Mouse (Mus musculus) fat pad, adult 2 months (tissue): ENCODE measurements around the gene Trim50.

Experiments
- DNase-seq: peaks from one replicate; pipeline ENCODE4 v3.0.0-alpha.2; 2011; ENCODE audit warnings: low read depth, low spot score; ENCODE audit errors: extremely low read depth

Trim50 gene

DNA sequence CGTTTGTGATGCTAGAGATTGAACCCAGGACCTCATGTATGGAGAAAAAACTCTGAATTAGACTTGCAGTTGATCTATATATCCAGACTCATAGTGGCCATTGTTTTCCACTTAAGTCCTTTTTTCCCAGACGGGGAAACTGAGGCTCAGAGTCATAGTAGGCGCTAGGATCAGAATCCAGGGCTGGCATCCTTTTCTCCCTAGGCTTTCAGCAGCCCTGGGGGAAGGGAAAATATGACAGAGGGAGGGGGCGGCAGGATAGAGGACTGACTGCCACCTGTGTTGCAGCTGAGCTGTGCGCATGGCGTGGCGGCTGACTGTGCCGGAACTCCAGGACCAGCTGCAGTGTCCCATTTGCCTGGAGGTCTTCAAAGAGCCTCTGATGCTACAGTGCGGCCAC, at the start of gene Trim50:
TSS of gene Trim50 (plus strand) at position 301 of the 400 bp plus-strand sequence.
- no peak for DNase-seq

DNA sequence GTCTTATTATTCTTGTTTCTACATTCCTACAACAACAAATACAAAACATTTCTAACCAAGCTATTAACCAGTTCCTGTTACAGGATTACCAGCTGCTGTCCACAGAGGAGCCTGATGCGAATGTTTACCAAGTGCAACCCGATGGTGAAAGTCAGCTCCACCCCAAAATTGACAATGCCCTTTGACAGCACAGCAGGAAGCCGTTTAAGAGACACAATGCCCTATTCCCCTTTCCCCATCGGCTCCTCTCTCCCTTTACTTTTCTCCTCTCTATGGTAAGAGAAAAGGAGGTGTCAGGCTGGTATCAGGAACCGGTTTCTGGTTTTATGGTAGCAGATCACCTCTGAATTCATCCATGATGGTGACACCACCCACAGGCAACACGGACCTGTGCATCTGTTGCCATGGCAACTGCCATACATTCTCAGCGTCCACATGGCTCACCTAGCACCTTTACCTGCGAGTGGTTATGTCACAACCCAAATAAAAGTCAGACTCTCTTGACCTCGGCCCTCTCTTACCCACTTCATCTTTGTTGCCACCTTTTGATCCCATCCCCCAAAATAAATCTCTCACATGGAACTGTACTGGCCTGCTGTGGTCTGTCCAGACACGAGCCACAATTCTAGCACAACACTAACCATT, 46.7 kb upstream of the Trim50 start:
- DNase-seq = no peak

DNA sequence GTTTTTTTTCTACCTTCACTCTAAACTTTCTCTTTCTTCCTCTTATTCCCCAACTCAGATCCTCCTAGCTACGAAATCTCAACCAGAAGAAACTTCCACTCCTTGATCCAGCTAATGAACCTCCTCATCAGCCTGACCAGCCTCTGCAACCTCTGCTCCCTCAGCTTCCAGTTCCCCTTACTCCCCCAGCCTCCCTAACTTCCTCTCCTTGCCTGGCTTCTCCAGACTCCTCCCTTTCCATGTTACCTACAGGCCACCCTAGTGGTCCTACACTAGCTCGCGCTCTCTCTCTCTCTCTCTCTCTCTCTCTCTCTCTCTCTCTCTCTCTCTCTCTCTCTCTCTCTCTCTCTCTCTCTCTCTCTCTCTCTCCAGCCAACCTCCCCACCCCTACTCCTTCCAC, 36.9 kb upstream of the Trim50 start:
- DNase-seq = no peak

DNA sequence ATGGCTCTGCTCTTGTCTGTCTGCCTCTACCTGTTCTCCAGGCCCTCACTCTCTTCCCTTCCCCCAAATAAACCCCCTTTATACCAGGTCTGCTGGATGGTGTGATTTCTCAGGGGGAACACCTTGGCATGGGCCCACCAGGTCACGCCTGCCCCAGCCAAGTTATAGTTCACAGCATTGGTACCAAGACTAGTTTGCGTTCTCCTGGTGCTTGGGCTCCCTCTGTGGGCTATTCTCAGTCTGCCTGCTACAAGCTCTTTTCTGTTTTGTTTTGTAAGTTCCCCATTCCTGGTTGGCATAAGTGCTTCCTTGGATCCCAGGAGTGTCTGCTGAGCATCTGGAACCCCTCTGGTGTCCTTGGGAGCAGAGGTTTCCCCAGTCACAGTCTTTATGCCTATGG, 33.2 kb upstream of the Trim50 start:
- DNase-seq = no peak

DNA sequence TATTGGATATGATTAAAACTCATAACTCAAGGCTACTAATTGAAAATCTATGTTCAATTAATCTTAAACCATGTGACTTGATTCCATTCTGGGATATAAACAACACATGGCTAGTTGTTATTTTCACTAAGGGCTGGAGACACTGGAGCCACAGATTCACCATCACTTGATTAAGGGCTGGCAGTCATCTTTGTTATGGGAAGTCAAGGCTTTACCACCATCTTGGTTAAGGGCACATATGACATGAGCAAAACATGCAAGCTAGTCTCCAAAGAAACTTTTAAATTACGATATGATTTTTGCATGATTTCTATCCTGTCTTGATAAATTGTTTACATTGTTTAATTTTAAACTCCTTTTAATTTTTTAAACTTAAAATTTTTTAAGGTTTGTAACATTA, 30.9 kb upstream of the Trim50 start:
- DNase-seq = no peak

DNA sequence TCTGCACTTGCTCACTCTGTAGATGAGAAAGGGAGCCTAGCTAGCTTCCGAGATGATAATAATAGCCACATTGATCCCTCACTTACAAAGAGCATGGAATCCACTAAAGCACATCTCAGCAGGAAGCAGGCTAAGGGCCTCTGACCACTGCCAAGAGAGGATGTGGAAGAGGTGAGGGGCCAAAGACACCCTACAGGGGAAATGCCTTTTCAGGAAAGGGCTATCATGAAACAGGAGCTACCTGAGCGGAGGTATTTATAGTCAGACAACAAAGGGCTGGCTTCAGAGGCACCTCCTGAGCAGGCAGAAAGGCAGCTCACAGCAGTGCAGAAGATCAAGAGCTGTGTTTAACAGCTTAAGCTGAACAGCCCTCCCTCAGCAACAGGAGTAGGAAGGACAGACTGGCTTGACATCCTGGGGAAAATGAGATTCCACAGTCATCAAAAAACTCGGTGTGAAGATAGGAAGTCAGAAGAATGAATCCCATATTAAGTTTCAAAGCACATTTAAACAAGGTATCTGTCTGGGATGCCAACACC, 26.9 kb upstream of the Trim50 start:
- DNase-seq = no peak

DNA sequence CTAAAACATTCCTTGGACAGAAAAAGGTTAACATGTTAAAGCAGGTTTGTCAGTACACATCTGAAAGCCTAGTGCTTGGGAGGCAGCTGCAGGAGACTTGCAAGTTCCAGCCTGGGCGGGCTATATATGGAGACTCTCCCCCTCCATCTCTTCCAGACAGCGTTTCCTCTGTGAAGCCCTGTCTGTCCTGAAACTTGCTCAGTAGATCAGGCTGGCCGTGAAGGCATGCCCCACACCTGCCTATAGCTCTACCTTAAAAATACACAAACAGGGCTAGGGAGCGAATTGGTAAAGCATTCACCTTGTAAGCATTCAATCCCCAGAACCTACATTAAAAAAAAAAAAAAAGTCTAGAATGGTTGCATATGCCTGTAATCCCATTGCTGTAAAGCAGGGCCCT, 23.6 kb upstream of the Trim50 start:
- DNase-seq = no peak

DNA sequence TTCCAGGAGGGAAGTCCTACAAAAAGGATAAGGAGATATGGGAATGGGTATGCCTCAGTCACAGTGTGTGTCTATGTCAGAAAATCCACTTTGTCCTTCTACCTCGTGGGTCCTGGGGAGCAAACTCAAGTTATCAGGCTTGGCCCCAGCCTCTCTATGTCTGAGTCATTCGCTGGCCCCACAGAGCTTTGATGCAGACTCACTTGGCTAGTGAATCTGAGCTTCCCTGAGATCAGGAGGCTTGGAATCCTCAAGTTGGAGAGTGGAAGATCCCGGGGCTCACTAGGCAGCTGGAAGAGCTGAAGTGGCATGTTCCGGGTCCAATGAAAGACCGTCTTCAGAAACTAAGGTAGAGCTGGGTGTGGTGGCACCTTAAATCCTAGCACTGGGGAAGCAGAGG, 22.9 kb upstream of the Trim50 start:
- DNase-seq = no peak

DNA sequence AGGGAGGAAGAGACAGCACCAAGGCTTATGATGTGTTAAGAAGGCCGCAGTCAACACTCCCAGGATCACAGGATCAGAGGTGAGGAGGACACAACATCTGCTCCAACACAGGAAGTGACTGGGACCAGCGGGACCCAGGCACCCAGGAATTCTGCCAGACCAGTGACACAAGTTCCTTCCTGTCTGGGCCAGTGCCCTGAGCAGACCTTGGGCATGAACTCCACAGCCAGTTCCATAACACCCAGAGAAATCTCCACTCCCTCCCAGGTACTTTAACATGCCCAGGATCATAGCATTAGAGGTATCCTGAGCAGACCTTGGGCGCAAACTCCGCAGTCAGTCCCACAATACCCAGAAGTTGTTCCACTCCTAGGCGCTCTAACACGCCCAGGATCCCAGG, 21.9 kb upstream of the Trim50 start:
- DNase-seq = no peak

DNA sequence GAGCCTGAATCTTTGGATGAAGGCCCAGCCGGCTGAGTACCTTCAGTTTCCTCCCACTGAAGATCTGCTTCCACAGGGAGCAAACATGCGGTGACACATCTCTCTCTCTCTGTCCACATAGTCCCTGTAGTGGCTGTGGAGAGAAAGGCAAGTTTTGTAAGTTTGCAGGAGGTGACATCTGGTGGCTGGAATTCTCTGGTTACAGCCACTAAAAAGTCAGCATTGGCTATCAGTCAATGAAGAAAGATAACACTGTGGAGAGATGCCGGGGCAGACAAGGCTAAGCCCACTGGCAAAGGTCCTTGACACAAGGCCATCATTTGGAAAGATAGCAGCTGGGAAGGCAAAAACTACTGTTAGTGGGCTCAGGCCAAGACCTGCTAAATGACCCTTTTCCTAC, 15.5 kb upstream of the Trim50 start:
- no peak for DNase-seq

DNA sequence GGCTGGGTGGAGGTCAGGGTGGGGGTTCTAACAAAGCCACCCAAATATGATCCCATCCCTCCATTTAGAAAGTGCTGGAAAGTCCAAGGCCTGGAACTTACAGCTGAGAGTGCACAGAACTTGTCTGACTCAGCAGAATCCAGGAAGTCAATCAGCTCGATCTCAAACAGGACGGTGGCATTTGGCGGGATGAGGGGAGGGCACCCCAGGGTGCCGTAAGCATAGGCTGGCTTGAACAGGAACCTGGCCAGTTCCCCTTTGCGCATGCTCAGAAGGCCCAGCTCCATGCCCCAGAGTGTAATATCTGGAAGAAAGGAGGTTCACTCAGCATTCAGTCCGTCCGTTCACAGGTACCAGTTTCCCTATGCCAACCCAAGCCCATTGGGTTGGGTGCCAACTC, 7.1 kb upstream of the Trim50 start:
- DNase-seq = no peak

DNA sequence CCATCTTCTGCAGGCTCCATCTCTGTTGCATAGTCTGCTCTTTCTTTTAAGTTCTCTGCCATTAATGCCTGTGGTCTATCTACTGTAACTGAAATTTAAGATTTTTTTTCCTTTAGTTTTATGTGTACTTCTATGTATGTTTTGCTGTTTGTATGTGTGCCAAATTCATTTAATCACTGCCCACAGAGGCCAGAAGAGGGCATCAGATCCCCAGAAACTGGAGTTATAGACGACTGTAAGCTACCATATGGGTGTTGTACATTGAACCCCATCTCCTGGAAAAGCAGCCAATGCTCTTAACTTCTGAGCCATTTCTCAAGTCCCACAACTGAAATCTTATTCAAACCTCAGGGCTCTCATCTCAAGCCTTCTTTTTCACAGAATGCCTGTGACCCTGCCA, 6.7 kb upstream of the Trim50 start:
- DNase-seq = no peak

DNA sequence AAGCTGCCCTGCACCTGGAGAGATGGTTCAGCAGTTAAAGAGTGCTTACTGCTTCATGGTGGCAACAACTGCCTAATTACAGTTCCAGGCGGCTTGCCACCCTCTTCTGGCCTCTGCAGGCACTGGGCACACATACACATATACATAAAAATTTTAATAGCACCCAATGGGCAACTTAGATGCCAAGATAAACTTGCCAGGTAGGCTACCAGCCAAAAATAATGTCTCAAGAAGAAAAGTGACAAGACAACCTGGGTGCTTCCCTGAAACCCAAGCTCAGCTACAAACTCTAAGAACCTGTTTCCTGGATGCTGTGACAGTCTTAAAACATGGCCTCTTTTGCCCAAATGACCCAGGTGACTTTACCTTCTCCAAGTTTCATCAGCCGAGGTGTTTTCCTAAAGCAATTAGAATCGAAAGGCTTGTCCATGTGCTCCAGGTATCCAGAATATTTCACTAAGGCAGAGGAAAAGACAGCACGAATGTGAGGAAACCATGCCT, 5.5 kb upstream of the Trim50 start:
- DNase-seq = peak; percentile 95

DNA sequence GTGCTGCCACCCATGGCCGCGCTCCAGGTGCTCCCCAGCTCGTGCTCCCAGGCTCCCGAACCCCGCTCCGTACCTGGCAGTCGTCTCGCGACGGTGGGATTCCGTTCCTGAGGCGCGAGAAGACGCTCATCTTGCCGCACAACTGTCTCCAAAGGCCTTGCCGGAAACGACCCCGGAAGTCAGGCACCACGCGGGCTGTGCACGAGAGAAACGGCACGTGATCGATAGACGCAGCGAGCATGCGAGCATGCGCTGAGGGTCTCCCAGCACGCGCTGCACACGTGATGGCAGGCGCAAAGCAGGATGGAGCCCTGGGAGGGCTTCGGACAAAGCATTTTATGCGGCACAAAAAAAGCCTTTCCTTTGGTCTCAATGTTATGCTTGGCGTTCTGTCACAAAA, 3.2 kb upstream of the Trim50 start, which contains the start of gene Fkbp6:
TSS of gene Fkbp6 (minus strand) at position 183 of the 400 bp plus-strand sequence.
- DNase-seq = no peak

DNA sequence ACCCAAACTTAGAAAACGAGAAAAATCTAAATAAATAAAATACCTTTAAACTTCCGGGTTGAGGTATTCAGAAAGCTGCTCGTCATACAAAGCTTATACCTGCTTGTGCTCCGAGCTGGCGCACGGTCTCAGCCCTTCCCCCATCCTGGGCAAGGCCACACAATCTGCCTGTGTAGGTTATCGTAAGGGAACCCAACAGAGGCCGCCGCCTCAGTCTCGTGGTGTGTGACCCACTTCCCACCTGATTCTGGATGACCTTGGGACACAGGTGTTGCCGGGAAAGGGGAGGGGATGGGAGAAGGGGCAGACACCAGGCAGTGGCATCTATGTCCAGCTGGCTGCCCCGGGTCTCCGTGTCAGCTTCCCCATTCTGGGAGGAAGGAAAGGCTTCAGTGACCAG, 1.5 kb upstream of the Trim50 start:
- no peak for DNase-seq

DNA sequence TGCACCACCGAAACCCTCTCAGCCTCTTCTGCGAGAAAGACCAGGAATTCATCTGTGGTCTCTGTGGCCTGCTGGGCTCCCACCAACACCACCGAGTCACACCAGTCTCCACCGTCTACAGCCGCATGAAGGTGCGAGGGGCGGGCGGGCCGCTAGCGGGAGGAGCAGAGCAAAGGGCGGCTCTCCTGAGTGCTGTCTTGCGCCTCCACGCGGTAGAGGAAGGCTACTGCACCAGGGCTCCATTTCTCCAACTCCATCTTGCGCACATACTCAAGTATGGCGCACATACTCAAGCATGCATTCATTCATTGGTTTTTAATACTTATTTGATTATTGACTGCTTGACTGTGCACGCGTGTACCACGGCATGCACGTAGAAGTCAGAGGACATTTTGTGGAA, 469 bp downstream of the Trim50 start:
- no peak for DNase-seq

DNA sequence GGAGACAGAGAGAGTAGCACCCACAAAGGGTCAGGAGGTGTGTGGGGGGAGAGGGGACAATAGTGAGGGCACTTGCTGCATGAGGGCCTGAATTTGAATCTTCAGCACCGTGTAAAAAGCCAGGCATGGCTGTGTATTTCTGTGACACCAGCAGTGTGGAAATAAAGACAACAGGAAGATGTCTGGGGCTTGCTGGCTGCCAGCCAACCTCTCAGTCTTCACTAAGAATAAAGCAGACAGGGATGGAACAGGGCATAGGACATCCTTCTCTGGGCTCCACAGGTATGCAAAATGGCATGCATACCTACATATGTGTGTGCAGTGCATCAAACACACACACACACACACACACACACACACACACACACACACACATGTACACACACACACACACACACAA, 3.0 kb downstream of the Trim50 start:
- no peak for DNase-seq

DNA sequence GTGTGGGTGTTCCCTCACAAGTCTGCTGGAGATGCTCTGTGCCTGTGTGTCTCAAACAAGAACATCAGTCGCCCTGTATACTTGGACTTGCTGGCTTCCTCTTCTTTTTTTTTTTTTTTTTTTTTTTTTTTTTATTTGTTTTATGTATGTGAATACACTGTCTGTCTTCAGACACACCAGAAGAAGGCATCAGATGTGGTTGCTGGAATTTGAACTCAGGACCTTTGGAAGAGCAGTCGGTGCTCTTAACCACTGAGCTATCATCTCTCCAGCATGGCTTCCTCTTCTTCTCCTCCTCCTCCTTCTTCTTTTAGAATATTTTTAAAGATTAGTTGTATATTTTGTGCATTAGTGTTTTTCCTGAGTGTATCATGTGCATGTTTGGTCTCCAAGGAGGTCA, 4.5 kb downstream of the Trim50 start:
- no peak for DNase-seq

DNA sequence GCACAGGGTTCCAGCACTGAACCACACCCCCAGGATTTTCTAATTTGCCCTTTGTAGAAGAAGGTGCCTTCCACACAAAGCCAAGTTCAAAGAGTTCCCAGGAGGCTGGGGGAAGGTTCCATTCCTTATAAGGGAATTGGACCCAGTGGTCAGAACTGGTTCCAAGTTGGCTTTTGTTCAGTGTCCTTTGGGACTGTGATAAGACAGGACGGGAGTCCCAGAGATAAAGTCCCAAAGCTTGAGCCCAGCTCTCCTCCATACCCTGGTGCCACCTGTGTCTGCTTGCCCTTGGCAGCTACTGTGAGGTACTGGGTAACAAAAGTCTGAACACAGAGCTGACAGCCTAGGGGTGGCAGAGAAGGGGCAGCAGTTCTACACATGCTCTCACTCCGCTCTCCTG, 6.7 kb downstream of the Trim50 start:
- DNase-seq = no peak

DNA sequence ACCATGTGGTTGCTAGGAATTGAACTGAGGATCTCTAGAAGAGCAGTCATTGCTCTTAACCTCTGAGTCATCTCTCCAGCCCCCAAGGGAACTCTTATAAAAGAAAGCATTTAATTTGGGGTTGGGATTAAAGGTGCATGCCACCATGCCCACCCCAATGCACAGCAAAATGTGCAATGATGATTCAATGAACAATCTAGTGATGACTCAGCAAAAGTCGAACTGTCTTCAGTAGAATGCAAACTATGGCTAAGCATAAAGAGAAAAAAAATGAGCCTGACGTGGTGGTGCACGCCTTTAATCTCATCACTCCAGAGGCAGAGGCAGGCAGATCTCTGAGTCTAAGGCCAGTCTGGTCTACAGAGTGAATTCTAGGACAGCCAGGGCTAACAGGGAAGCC, 9.5 kb downstream of the Trim50 start:
- no peak for DNase-seq

DNA sequence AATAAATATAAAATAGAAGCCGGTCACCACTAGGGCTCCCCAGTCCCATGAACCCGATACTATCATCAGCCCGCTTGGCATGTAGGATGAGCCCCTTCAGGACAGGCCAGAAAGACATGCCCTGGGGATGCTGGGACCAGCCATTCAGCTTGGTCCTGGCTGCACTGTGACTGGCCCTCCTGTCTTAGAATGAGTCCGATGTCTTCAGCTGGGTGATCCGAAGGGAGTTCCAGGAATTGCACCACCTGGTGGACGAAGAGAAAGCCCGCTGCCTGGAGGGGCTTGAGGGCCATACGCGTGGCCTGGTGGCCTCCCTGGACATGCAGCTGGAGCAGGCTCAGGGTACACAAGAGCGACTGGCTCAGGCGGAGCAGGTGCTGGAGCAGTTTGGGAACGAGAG, 10.4 kb downstream of the Trim50 start:
- no peak for DNase-seq

DNA sequence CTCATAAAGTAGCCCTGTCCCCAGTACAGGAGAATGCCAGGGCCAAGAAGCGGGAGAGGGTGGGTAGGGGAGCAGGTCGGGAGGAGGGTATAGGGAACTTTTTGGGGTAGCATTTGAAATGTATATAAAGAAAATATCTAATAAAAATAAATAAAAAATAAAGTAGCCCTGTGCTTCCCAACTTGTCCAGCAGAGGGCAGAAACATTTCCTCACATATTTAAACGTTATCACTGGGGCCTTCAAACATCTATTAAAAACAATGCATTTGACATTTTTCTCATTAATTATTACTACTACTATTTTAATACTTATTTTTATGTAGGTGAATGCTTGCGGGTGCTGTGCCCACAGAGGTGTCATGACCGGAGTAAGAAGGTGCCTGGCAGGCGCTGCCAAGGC, 14.7 kb downstream of the Trim50 start:
- no peak for DNase-seq

DNA sequence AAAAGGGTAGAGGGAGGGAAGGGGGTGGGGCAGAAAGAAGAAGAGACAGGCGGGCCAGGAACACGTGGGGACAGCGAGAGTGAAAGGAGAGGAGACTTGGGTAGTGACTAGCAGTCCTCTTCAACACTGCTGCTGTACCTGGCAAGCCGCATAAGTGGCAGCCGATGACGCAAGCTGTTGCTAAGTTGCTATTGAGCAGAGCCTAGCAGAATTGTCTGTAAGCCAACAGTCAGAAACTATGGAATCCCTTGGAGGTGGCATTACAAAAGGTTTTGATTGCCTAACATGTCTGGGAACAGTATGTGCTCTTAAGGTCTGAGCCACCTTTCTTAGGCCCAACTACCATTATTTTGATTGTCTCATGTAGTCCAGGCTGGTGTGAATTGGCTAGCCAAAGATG, 15.2 kb downstream of the Trim50 start:
- peak; percentile 99 for DNase-seq
